Mouse (Mus musculus) adipocyte (in vitro differentiated cells): ENCODE results near the gene Zfp64.

Experiments used
- DNase-seq: peaks from one replicate; pipeline ENCODE4 v3.0.0-alpha.2; 2016; ENCODE audit warnings: low spot score

Gene Zfp64

GRCm38 (mm10) chr2:168848553-168848952 lies 106.8 kb downstream of the Zfp64 start:
- DNase-seq, result no peak

DNA sequence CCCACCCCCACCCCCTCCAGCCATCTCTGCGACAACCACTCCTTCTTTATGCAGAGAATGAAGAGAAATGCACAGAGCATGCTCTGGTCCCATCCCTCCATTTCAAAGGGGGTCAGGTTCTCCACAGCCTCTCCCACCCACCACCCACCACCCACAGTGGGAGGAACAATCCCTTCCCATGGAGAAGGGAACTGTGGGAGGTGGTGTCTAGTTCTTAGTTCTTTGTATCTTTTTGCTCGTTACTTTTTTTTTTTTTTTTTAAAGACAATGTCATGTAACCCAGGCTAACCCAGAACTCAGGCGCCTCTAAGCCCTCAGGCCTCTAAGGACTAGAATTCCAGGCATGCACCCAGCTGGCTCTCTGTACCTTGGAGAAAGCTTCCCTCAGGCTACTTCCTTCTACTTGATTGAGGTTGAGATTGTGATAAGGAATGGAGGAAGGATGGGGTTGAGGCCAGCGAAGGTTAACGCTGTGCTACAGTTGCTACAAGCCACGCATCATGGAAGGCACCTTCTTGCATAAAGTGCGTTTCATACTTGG lies 109.1 kb downstream of the Zfp64 start:
- no peak for DNase-seq
